Mouse (Mus musculus) heart, adult 2 months (tissue): ENCODE measurements around the gene Fgfr2.

Experiments used
- CTCF ChIP-seq: fragments of 200-600 bp; IDR thresholded peaks from 2 replicates; pipeline ENCODE4 v1.8.1; 2022; ENCODE audit warnings: antibody characterized with exemption, mild to moderate bottlenecking, moderate library complexity
- EP300 ChIP-seq: fragments of 200-500 bp; IDR thresholded peaks from 2 replicates; pipeline ENCODE4 v1.6.1; 2011; ENCODE audit warnings: low read depth, low read length, control low read depth; ENCODE audit not compliant: insufficient read depth
- POLR2A ChIP-seq: fragments of 200-500 bp; IDR thresholded peaks from 2 replicates; pipeline ENCODE4 v1.6.1; 2011; ENCODE audit warnings: mild to moderate bottlenecking, low read depth, low read length, control low read depth; ENCODE audit not compliant: insufficient read depth

- TF ChIP-seq POLR2A (no peak), CTCF (no peak), EP300 (no peak)
Observed at GRCm38 (mm10) chr7:132509110-132509509, 614.0 kb downstream of the Fgfr2 start.
